Mouse (Mus musculus) liver, postnatal 0 days (tissue): ENCODE measurements around the gene Ankrd22.

ENCODE experiments used
- CTCF ChIP-seq: sonication (generic); IDR thresholded peaks from 2 replicates; pipeline ENCODE4 v1.5.1; 2016; ENCODE audit warnings: antibody characterized with exemption, low read depth
- EP300 ChIP-seq: IDR thresholded peaks from 2 replicates; pipeline ENCODE4 v1.6.1; 2016; ENCODE audit warnings: antibody characterized with exemption, low read depth, mild to moderate bottlenecking

DNA sequence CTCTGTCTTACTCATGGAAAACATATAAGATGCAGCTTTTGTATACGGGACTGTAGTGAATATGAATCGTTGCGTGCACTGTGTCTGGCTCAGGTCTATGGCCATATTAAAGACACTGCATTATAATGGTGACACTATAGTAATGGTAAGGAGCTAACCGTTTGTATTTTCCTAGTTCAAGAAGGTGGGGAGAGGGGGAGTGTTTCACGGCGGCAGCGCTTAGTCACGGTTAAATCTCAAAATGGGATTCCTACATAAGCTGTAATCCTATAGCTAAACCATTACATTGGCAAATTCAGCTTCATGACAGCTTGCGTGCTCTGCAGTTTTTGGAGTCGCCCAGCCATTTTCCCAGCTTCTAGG, 25.8 kb upstream of the Ankrd22 start:
- TF ChIP-seq CTCF: no peak
- no peak for TF ChIP-seq EP300
